In genomic region chr12:51829290-51830076, GRCm38 (mm10) we compare ENCODE assay signal across 8 mouse cellular contexts. TPM values are rescaled to one million over a fixed set of nuclear protein-coding genes. Genes with fewer than 3 reads are reported as not detected.
DNase-seq lines count a peak whose midpoint lies in the region; ATAC-seq and TF ChIP-seq lines count a peak whose summit lies in the region.

Gene Hectd1, minus strand, starts transcription at chr12:51829536.

- intact Hi-C loops in left cerebral cortex, adult 2 months (cut with DNase I) = loop anchor here (1.0 to 5.0 kb wide), 2 partner anchors 138 to 173 kb away; partner anchors contain the start of genes Ap4s1 and Strn3

- WGBS in hindbrain, postnatal 0 days = under 1% methylated on average over 93 of the region's 114 CpGs
- whole genome bisulfite sequencing in macrophage (ENCODE audit: missing documents) = under 1% methylated on average over 90 of the region's 114 CpGs

- 0 out of 2 replicates have a peak, but pooled peaks cover 4% of the 10 kb centered on the region for H3K36me3 ChIP-seq in hindbrain, postnatal 0 days (ENCODE audit: insufficient read depth, low read length)
- H3K36me3 ChIP-seq in macrophage (ENCODE audit: inconsistent target) = peaks cover 9% of the 10 kb centered on the region; the same call in 1 of the 2 replicates

- no peaks in the 10 kb centered on the region for H3K9me3 ChIP-seq in hindbrain, postnatal 0 days (ENCODE audit: low read length)

- DNase-seq in ZHBTc4 (ENCODE audit: low read depth, low spot score) = peak; percentile 90
- DNase-seq in gastrocnemius, adult 8-10 months (ENCODE audit: low spot score in 2 of 2) = peak; percentile 75 to 78
- DNase-seq in hindbrain, postnatal 0 days (ENCODE audit: low spot score) = peak; percentile 92
- peak; percentile 81 to 82 for DNase-seq in left cerebral cortex, adult 2 months (ENCODE audit: extremely low spot score in 1 of 2, low spot score in 2 of 2)
- peak; percentile 77 for DNase-seq in retina, postnatal 7 days (ENCODE audit: low read depth, low spot score)
- peak; percentile 36 for DNase-seq in urinary bladder, postnatal 10 days (ENCODE audit: low spot score)

- peak; percentile 67 for ATAC-seq in common myeloid progenitor, adult 5-6 weeks (replicated peaks; ENCODE audit: low read depth, poor library complexity, severe bottlenecking)
- ATAC-seq in hindbrain, postnatal 0 days = peak; percentile 95

- peaks cover 6% of the 10 kb centered on the region for H3K4me1 ChIP-seq in hindbrain, postnatal 0 days (ENCODE audit: insufficient read depth, low read length)

- H3K4me3 ChIP-seq in hindbrain, postnatal 0 days (ENCODE audit: low read length) = peak within 1 kb of the TSS; percentile 97
- peak within 1 kb of the TSS; percentile 89 for H3K4me3 ChIP-seq in left cerebral cortex, adult 2 months
- H3K4me3 ChIP-seq in macrophage (ENCODE audit: inconsistent target) = peak within 1 kb of the TSS; percentile 59

- H3K27ac ChIP-seq in hindbrain, postnatal 0 days = peak within 1 kb of the TSS; percentile 99
- H3K27ac ChIP-seq in left cerebral cortex, adult 2 months = peak within 1 kb of the TSS; percentile 98
- peak within 1 kb of the TSS; percentile 75 for H3K27ac ChIP-seq in macrophage

- TF ChIP-seq CTCF in hindbrain, postnatal 0 days (IDR thresholded peaks at IDR 0.05; ENCODE audit: low read depth) = no peak
- TF ChIP-seq CTCF in left cerebral cortex, adult 2 months (IDR thresholded peaks at IDR 0.05) = peak; percentile 38

- peak within 1 kb of the TSS; percentile 67 for H3K4me2 ChIP-seq in hindbrain, postnatal 0 days (ENCODE audit: low read depth, low read length)

- H3K79me2 ChIP-seq in macrophage (ENCODE audit: inconsistent target) = peaks cover 56% of the 10 kb centered on the region

- peak within 1 kb of the TSS; percentile 99 for H3K9ac ChIP-seq in hindbrain, postnatal 0 days (replicated peaks; ENCODE audit: low read length)

- H3K27me3 ChIP-seq in hindbrain, postnatal 0 days (ENCODE audit: insufficient read depth, low read length) = no peaks in the 10 kb centered on the region

RNA-seq across cellular contexts. Expression of gene Hectd1, which starts in this region (rescaled TPM):
- 130 and 143 TPM in 2 replicates for total RNA-seq in common myeloid progenitor, adult 5-6 weeks (2017)
- total RNA-seq in gastrocnemius, adult 8-10 months (2022) = 10 to 100 TPM; 90.1 to 99.0 (median 95.5) TPM
- 67.1 and 68.5 TPM in 2 replicates for total RNA-seq in hindbrain, postnatal 0 days (2014; rRNA removed)
- 28.0 and 28.4 TPM in 2 replicates for polyA plus RNA-seq in hindbrain, postnatal 0 days (2015; fragmentation: Nextera tagmentation; extraction: Ambion mirVana)
- 10 to 100 TPM; 81.2 to 88.4 TPM for total RNA-seq in left cerebral cortex, adult 2 months (2021)
- 100 to 1,000 TPM; 135 to 424 (median 190) TPM for total RNA-seq in macrophage (2018; cell fraction: chromatin; rRNA removed)
- 10 to 100 TPM; 25.2 to 65.7 (median 46.8) TPM for total RNA-seq in macrophage (2018; cell fraction: cytosol; rRNA removed)
- 100 to 1,000 TPM in 25 of 26 experiments, 10 to 100 TPM in 1; 94.9 to 369 (median 125) TPM for total RNA-seq in macrophage (2018; cell fraction: nucleus; rRNA removed)
- polyA plus RNA-seq in macrophage (2018) = 30.4 to 33.6 TPM (median 31.3 TPM) in 3 replicates

Comparison
In these comparisons a context has a peak if more than half of its experiments do, and no peak if none do; other contexts are left out.
1. Peak in every context shown above with its lines: DNase-seq, ATAC-seq, H3K4me3 ChIP-seq and H3K27ac ChIP-seq.
2. DNase-seq: peak in every context shown above with its lines; median percentile 92 in hindbrain, postnatal 0 days; 90 in ZHBTc4; 82 in left cerebral cortex, adult 2 months; 77 in retina, postnatal 7 days; 76 in gastrocnemius, adult 8-10 months; 36 in urinary bladder, postnatal 10 days.